In the genomic region with DNA sequence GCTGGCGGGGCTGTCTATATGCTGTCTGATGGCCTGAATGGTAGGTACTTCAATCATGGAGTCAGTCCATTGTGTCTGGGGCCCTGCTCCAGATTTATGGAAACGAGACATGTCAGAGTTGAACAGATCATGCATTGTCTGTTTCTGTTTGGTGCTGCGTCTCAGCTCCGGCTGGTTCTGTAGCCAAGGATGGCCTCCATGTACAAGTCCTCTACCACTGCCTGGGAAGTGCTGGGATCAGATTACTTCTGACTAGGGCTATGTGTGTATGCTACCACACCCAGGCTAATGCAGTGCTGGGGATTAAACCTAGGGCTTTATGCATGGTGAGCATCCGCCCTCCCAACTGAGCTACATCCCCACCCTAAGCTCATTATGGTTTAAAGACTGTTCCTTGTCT, we compare ENCODE assay signal across 24 mouse cellular contexts.
DNase-seq lines count a peak whose midpoint lies in the region; ATAC-seq and TF ChIP-seq lines count a peak whose summit lies in the region.
"Had no signal": no experiment of that assay in that cellular context is flagged by ENCODE, and none has a peak within 500 bp of the region (broad histone marks: within the 10 kb centered on the region; RNA-seq: fewer than 3 reads in every experiment).

No protein-coding gene starts in this region.

- DNase-seq in gastrocnemius, adult 2 months = no peak
- no peak for DNase-seq in gastrocnemius, postnatal 4 days (ENCODE audit: low spot score in 2 of 2)
- DNase-seq in heart, postnatal 0 days (ENCODE audit: low spot score) = no peak
- DNase-seq in heart, embryonic 10.5 days (ENCODE audit: low spot score) = no peak
- peak; percentile 67 for DNase-seq in ES-CJ7 (ENCODE audit: low read depth, low spot score)
- DNase-seq in mesoderm, embryonic 11.5 days (ENCODE audit: low read depth, low spot score) = peak; percentile 19
- no peak for DNase-seq in layer of hippocampus, adult 8-10 months (ENCODE audit: low spot score in 2 of 2)
- no peak for DNase-seq in cerebellum, adult 2 months
- DNase-seq: adrenal gland, postnatal 14 days; B cell, adult 2 months; cerebellum, adult 8-10 months; cerebellum, postnatal 36 days; gastrocnemius, postnatal 25 days; heart, postnatal 14 days; kidney, adult 2 months had no signal

- TF ChIP-seq EP300 in heart, postnatal 0 days (IDR thresholded peaks at IDR 0.05; ENCODE audit: low read depth) = no peak

- H3K4me3 ChIP-seq in gastrocnemius, adult 2 months = no peak overlapping the region
- no peak overlapping the region for H3K4me3 ChIP-seq in heart, postnatal 0 days (ENCODE audit: low read depth, low read length)
- H3K4me3 ChIP-seq in heart, embryonic 10.5 days = no peak overlapping the region
- H3K4me3 ChIP-seq in cerebellum, adult 2 months (replicated peaks; ENCODE audit: insufficient read depth, low read depth, low read length) = no peak overlapping the region
- H3K4me3 ChIP-seq: embryonic facial prominence, embryonic 13.5 days; forebrain, embryonic 12.5 days; heart, embryonic 13.5 days; hindbrain, embryonic 15.5 days had no signal

- ATAC-seq in heart, postnatal 0 days (ENCODE audit: insufficient read depth, low read depth) = no peak
- ATAC-seq: activated CD4-positive, CD25-positive, alpha-beta regulatory T cell, adult 4 months; CD4-positive, CD25-positive, alpha-beta regulatory T cell, adult 4 months; forebrain, embryonic 16.5 days; intestine, embryonic 16.5 days had no signal

- H3K27ac ChIP-seq in gastrocnemius, adult 2 months = peak overlapping the region; percentile 90
- H3K27ac ChIP-seq in heart, postnatal 0 days (ENCODE audit: low read depth) = peak overlapping the region; percentile 88
- no peak overlapping the region for H3K27ac ChIP-seq in heart, embryonic 10.5 days
- H3K27ac ChIP-seq in cerebellum, adult 2 months (ENCODE audit: insufficient read depth, low read length) = no peak overlapping the region
- H3K27ac ChIP-seq: embryonic facial prominence, embryonic 13.5 days; forebrain, embryonic 12.5 days; hindbrain, embryonic 15.5 days had no signal

- no peak overlapping the region for H3K4me2 ChIP-seq in heart, postnatal 0 days (ENCODE audit: low read depth, low read length)
- H3K4me2 ChIP-seq: embryonic facial prominence, embryonic 13.5 days; forebrain, embryonic 12.5 days; heart, embryonic 13.5 days; hindbrain, embryonic 15.5 days had no signal

- H3K27me3 ChIP-seq in heart, postnatal 0 days (ENCODE audit: control insufficient read depth, insufficient read depth, low read length) = no peaks in the 10 kb centered on the region
- no peaks in the 10 kb centered on the region for H3K27me3 ChIP-seq in heart, embryonic 10.5 days (ENCODE audit: insufficient read depth, poor library complexity, severe bottlenecking)
- H3K27me3 ChIP-seq in cerebellum, adult 2 months (ENCODE audit: control insufficient read depth, insufficient read depth, low read length) = no peaks in the 10 kb centered on the region
- H3K27me3 ChIP-seq: embryonic facial prominence, embryonic 13.5 days; forebrain, embryonic 12.5 days; heart, embryonic 13.5 days; hindbrain, embryonic 15.5 days had no signal

- H3K4me1 ChIP-seq in heart, postnatal 0 days (ENCODE audit: control insufficient read depth, insufficient read depth) = peaks cover 10% of the 10 kb centered on the region
- H3K4me1 ChIP-seq in heart, embryonic 10.5 days = no peaks in the 10 kb centered on the region; the same call in 1 of the 2 replicates
- no peaks in the 10 kb centered on the region for H3K4me1 ChIP-seq in cerebellum, adult 2 months (ENCODE audit: control insufficient read depth, insufficient read depth, low read length)
- H3K4me1 ChIP-seq: forebrain, embryonic 12.5 days; hindbrain, embryonic 15.5 days had no signal

- H3K36me3 ChIP-seq in heart, postnatal 0 days (replicated peaks; ENCODE audit: control insufficient read depth, insufficient read depth, low read length) = no peaks in the 10 kb centered on the region
- no peaks in the 10 kb centered on the region; the same call in 1 of the 2 replicates for H3K36me3 ChIP-seq in heart, embryonic 10.5 days
- H3K36me3 ChIP-seq: embryonic facial prominence, embryonic 13.5 days; forebrain, embryonic 12.5 days; G1E; heart, embryonic 13.5 days; hindbrain, embryonic 15.5 days had no signal

- TF ChIP-seq CTCF in gastrocnemius, adult 2 months (IDR thresholded peaks at IDR 0.05) = no peak
- no peak for TF ChIP-seq CTCF in heart, postnatal 0 days (IDR thresholded peaks at IDR 0.05; ENCODE audit: low read depth)
- TF ChIP-seq CTCF in cerebellum, adult 2 months (IDR thresholded peaks at IDR 0.05; ENCODE audit: borderline replicate concordance, insufficient read depth, low read depth, low read length) = no peak

- H3K9ac ChIP-seq in heart, postnatal 0 days (replicated peaks; ENCODE audit: low read depth, low read length) = no peak overlapping the region
- H3K9ac ChIP-seq: embryonic facial prominence, embryonic 13.5 days; forebrain, embryonic 12.5 days; heart, embryonic 13.5 days; hindbrain, embryonic 15.5 days had no signal

- TF ChIP-seq POLR2A in cerebellum, adult 2 months (IDR thresholded peaks at IDR 0.05; ENCODE audit: borderline replicate concordance, insufficient read depth, low read length) = no peak

- no peaks in the 10 kb centered on the region for H3K9me3 ChIP-seq in heart, postnatal 0 days (replicated peaks; ENCODE audit: control insufficient read depth, low read length)
- H3K9me3 ChIP-seq in heart, embryonic 10.5 days = no peaks in the 10 kb centered on the region
- H3K9me3 ChIP-seq: embryonic facial prominence, embryonic 13.5 days; forebrain, embryonic 12.5 days; G1E; heart, embryonic 13.5 days; hindbrain, embryonic 15.5 days had no signal

- intact Hi-C loops in gastrocnemius, adult 2 months (cut with DNase I) = no loop called here

- WGBS in heart, postnatal 0 days = 91% methylated on average over 5 of the region's 5 CpGs
- WGBS in heart, embryonic 10.5 days = 80% methylated on average over 5 of the region's 5 CpGs
- 59% methylated on average over 5 of the region's 5 CpGs for WGBS in cerebellum, adult 2 months

Comparison
In these comparisons a context has a peak if more than half of its experiments do, and no peak if none do; other contexts are left out.
1. H3K27ac ChIP-seq: peak in gastrocnemius, adult 2 months (single experiment) and heart, postnatal 0 days (single experiment); none in heart, embryonic 10.5 days (single experiment) and cerebellum, adult 2 months (single experiment).
2. DNase-seq: peak in ES-CJ7 (single experiment) and mesoderm, embryonic 11.5 days (single experiment); none in gastrocnemius, adult 2 months (single experiment), gastrocnemius, postnatal 4 days (0 of 2), heart, postnatal 0 days (single experiment), heart, embryonic 10.5 days (single experiment), layer of hippocampus, adult 8-10 months (0 of 2) and cerebellum, adult 2 months (0 of 2).